Mouse (Mus musculus) forebrain, postnatal 0 days (tissue): ENCODE results near the gene Lrriq1. TPM values are rescaled to one million over a fixed set of nuclear protein-coding genes. Genes with fewer than 3 reads are reported as not detected.
A peak's percentile ranks its signal among the peaks of the same experiment; 100 is the strongest.

ENCODE experiments used
- ATAC-seq: fragments of 200-750 bp; cut with Nextera tagmentation; 2 replicates; pipeline ENCODE4 v1.8.0; 2017; ENCODE audit warnings: mild to moderate bottlenecking, moderate library complexity
- DNase-seq: peaks from one replicate; pipeline ENCODE4 v3.0.0-alpha.2; 2015
- H3K27ac ChIP-seq: fragments of 300-500 bp; sonication (generic); 2 replicates; pipeline ENCODE4 v1.5.1; 2014; ENCODE audit warnings: low read depth, mild to moderate bottlenecking, antibody characterized with exemption, low read length, moderate library complexity, mixed read lengths
- H3K27me3 ChIP-seq: fragments of 300-500 bp; sonication (generic); 2 replicates; pipeline ENCODE4 v1.6.1; 2014; ENCODE audit warnings: mild to moderate bottlenecking, low read length, mixed read lengths; ENCODE audit not compliant: insufficient read depth
- H3K36me3 ChIP-seq: fragments of 300-500 bp; sonication (generic); 2 replicates; pipeline ENCODE4 v1.6.1; 2014; ENCODE audit warnings: mild to moderate bottlenecking, moderate library complexity; ENCODE audit not compliant: insufficient read depth
- H3K4me1 ChIP-seq: fragments of 300-500 bp; sonication (generic); 2 replicates; pipeline ENCODE4 v1.6.1; 2014; ENCODE audit warnings: antibody characterized with exemption; ENCODE audit not compliant: insufficient read depth
- H3K4me2 ChIP-seq: fragments of 300-500 bp; sonication (generic); 2 replicates; pipeline ENCODE4 v1.6.1; 2014; ENCODE audit warnings: low read depth, mild to moderate bottlenecking, moderate library complexity
- H3K4me3 ChIP-seq: fragments of 300-500 bp; sonication (generic); 2 replicates; pipeline ENCODE4 v1.5.1; 2014; ENCODE audit warnings: low read depth, low read length, mixed read lengths
- H3K9ac ChIP-seq: fragments of 300-500 bp; sonication (generic); 2 replicates; pipeline ENCODE4 v1.6.1; 2014; ENCODE audit warnings: mild to moderate bottlenecking
- H3K9me3 ChIP-seq: fragments of 300-500 bp; sonication (generic); 2 replicates; pipeline ENCODE4 v1.6.1; 2016; ENCODE audit warnings: low read length
- CTCF ChIP-seq: sonication (generic); IDR thresholded peaks from 2 replicates; pipeline ENCODE4 v1.5.1; 2016; ENCODE audit warnings: antibody characterized with exemption, control low read depth, low read depth
- WGBS: fragments of 180-500 bp; shearing (Covaris S2); extraction: QIAGEN DNeasy Blood & Tissue Kit; methylation state at CpG from one replicate; pipeline ENCODE4 v1.1.7; 2014; 5-methylcytosine and 5-hydroxymethylcytosine counted together
- polyA plus RNA-seq: library from polyadenylated mRNA; unstranded; fragments of >200 nt; fragmentation: Nextera tagmentation; extraction: Ambion mirVana; gene quantifications from 2 replicates; pipeline ENCODE4 v1.2.1, GENCODE M21; 2015
- total RNA-seq: library from RNA; depleted of rRNA; stranded (reverse); fragments of >200 nt; gene quantifications from 2 replicates; pipeline ENCODE4 v1.2.3, GENCODE M21; 2014

Lrriq1 gene
- total and polyA plus RNA-seq, 2 experiments from 2014 or later = 2.5 to 4.7 TPM

- WGBS = 83% methylated on average over 11 of the region's 11 CpGs
- H3K4me2 ChIP-seq = no peak overlapping the region
- H3K4me3 ChIP-seq = no peak overlapping the region
- no peaks in the 10 kb centered on the region for H3K4me1 ChIP-seq
- no peak for TF ChIP-seq CTCF
- no peak overlapping the region for H3K9ac ChIP-seq
- DNase-seq (no peak), ATAC-seq (no peak)
- no peaks in the 10 kb centered on the region for H3K9me3 ChIP-seq
- H3K27ac ChIP-seq = no peak overlapping the region
- H3K27me3 ChIP-seq = no peaks in the 10 kb centered on the region
- no peaks in the 10 kb centered on the region for H3K36me3 ChIP-seq
Measured at GRCm38 (mm10) chr10:103144927-103145768, 91.0 kb downstream of the Lrriq1 start.

DNA sequence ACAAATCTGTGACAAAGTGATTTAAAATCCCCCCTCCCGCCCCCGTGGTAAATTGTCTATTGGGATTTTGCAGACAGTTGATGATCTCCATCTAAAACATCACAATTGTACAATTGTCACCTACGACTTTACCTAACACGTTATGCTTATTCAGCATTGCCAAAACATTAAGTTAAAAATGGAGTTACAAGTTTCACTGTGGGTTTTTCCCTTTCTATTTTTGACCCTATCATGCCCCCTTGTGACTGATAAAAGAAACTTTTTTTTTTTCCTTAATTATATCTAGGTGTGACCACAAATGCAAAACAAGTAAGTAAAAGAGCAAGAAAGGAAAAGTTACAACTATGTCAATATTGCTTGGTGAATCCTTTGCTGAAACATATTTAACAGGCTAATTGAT, 93.6 kb downstream of the Lrriq1 start:
- no peak for DNase-seq
- Histone ChIP-seq H3K4me3 (no peak overlapping the region), H3K36me3 (no peaks in the 10 kb centered on the region), H3K4me2 (no peak overlapping the region), H3K27me3 (no peaks in the 10 kb centered on the region), H3K4me1 (no peaks in the 10 kb centered on the region), H3K9ac (no peak overlapping the region), H3K9me3 (no peaks in the 10 kb centered on the region), H3K27ac (no peak overlapping the region)
- 64% methylated on average over 4 of the region's 4 CpGs for WGBS
- TF ChIP-seq CTCF = no peak
- ATAC-seq = no peak

DNA sequence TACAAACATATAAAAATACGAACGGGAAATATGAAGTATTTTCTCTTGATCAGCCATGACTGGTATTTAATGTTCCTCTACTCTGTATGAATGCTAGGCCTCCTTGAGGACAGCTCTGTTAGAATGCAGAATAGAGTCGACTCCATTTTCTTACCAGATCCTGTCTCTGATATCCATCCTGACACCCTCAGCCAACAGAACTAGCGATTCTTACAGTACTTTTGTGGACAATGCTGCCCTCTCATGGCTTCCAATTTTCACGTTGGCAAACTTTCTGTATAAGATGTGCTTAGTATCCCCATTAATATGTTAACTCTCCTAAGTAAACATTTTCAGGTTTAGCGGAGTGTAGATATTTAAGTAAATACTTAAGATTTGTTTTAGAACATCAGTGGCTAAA, 94.6 kb downstream of the Lrriq1 start:
- H3K27ac ChIP-seq = no peak overlapping the region
- no peak overlapping the region for H3K4me3 ChIP-seq
- TF ChIP-seq CTCF = peak; percentile 54
- H3K27me3 ChIP-seq = no peaks in the 10 kb centered on the region
- H3K4me2 ChIP-seq = no peak overlapping the region
- ATAC-seq = no peak
- no peaks in the 10 kb centered on the region for H3K36me3 ChIP-seq
- no peak overlapping the region for H3K9ac ChIP-seq
- peak; percentile 49 for DNase-seq
- H3K9me3 ChIP-seq = no peaks in the 10 kb centered on the region
- WGBS = 51% methylated on average over 6 of the region's 6 CpGs
- H3K4me1 ChIP-seq = no peaks in the 10 kb centered on the region

DNA sequence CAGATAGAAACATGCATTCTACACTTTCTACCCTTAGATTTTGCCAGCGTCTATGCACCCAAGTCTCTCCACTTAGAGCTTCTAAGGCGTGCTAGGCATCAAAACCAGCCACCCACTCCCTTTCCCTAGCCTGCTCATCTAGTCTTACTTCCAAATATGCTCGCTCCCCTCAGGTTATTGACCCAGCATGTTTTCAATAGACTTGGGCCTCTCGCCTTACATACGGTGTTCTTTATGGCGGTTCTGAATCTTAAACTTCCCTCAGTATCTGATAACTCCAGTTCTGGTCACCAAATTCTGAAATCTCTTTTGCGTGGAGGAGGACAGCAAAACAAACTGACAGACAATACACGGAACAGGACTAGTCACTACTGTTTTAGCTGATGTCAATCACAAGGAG, 95.5 kb downstream of the Lrriq1 start:
- no peaks in the 10 kb centered on the region for H3K27me3 ChIP-seq
- H3K4me2 ChIP-seq = no peak overlapping the region
- no peak overlapping the region for H3K4me3 ChIP-seq
- TF ChIP-seq CTCF = no peak
- WGBS = 83% methylated on average over 8 of the region's 8 CpGs
- H3K27ac ChIP-seq = no peak overlapping the region
- H3K9ac ChIP-seq = no peak overlapping the region
- H3K9me3 ChIP-seq = no peaks in the 10 kb centered on the region
- H3K4me1 ChIP-seq = no peaks in the 10 kb centered on the region
- DNase-seq (no peak), ATAC-seq (no peak)
- no peaks in the 10 kb centered on the region for H3K36me3 ChIP-seq

GRCm38 (mm10) chr10:103114629-103115028, 121.5 kb downstream of the Lrriq1 start:
- H3K27me3 ChIP-seq = no peaks in the 10 kb centered on the region
- 74% methylated on average over 6 of the region's 6 CpGs for WGBS
- H3K4me1 ChIP-seq = no peaks in the 10 kb centered on the region
- no peak overlapping the region for H3K4me3 ChIP-seq
- no peaks in the 10 kb centered on the region for H3K36me3 ChIP-seq
- H3K9ac ChIP-seq = no peak overlapping the region
- H3K27ac ChIP-seq = no peak overlapping the region
- no peaks in the 10 kb centered on the region for H3K9me3 ChIP-seq
- no peak for TF ChIP-seq CTCF
- ATAC-seq (no peak), DNase-seq (no peak)
- H3K4me2 ChIP-seq = no peak overlapping the region

- DNase-seq (no peak), ATAC-seq (no peak)
- WGBS = 92% methylated on average over 2 of the region's 2 CpGs
- Histone ChIP-seq H3K4me3 (no peak overlapping the region), H3K9me3 (no peaks in the 10 kb centered on the region), H3K4me2 (no peak overlapping the region), H3K27ac (no peak overlapping the region), H3K9ac (no peak overlapping the region), H3K27me3 (no peaks in the 10 kb centered on the region), H3K36me3 (no peaks in the 10 kb centered on the region), H3K4me1 (no peaks in the 10 kb centered on the region)
- TF ChIP-seq CTCF = no peak
Measured at GRCm38 (mm10) chr10:103108090-103108489, 128.0 kb downstream of the Lrriq1 start.

GRCm38 (mm10) chr10:103086101-103086500, 150.0 kb downstream of the Lrriq1 start:
- no peak for TF ChIP-seq CTCF
- Histone ChIP-seq H3K4me2 (no peak overlapping the region), H3K36me3 (no peaks in the 10 kb centered on the region), H3K27ac (no peak overlapping the region), H3K9ac (no peak overlapping the region), H3K4me3 (no peak overlapping the region), H3K9me3 (no peaks in the 10 kb centered on the region), H3K4me1 (no peaks in the 10 kb centered on the region), H3K27me3 (no peaks in the 10 kb centered on the region)
- ATAC-seq (no peak), DNase-seq (peak; percentile 1)
- 16% methylated on average over 1 of the region's 1 CpGs for WGBS
